Mouse (Mus musculus): ENCODE measurements at regions not wholly inside any gene's neighbourhood (a gene's known extent, or its start where the extent isn't known, plus 50 kb on each side); places are given as distances from the start of the nearest gene placed in this dataset.

- TF ChIP-seq CTCF (IDR thresholded peaks at IDR 0.05; ENCODE audit: control insufficient read depth, insufficient read depth, insufficient replicate concordance, low read depth, low read length) (no peak), POLR2A (IDR thresholded peaks at IDR 0.05; ENCODE audit: control insufficient read depth, low read depth, low read length) (no peak)
These were observed 552.4 kb upstream of the Nr3c2 start for GRCm38 (mm10) chr8:76346832-76347231.
